Mouse (Mus musculus) midbrain, embryonic 12.5 days (tissue): ENCODE data around the gene Sec13. TPM values are rescaled to one million over a fixed set of nuclear protein-coding genes. Genes with fewer than 3 reads are reported as not detected.

Experiments
- ATAC-seq: fragments of 200-750 bp; cut with Nextera tagmentation; 2 replicates; pipeline ENCODE4 v1.8.0; 2017; ENCODE audit warnings: low read depth, moderate TSS enrichment, moderate library complexity; ENCODE audit not compliant: low FRiP score
- H3K27ac ChIP-seq: fragments of 300-500 bp; sonication (generic); replicated peaks from 2 replicates; pipeline ENCODE4 v1.5.1; 2016; ENCODE audit warnings: mild to moderate bottlenecking
- H3K27me3 ChIP-seq: fragments of 300-500 bp; sonication (generic); 2 replicates; pipeline ENCODE4 v1.6.1; 2016; ENCODE audit warnings: mild to moderate bottlenecking
- H3K36me3 ChIP-seq: fragments of 300-500 bp; sonication (generic); 2 replicates; pipeline ENCODE4 v1.6.1; 2016
- H3K4me1 ChIP-seq: fragments of 300-500 bp; sonication (generic); 2 replicates; pipeline ENCODE4 v1.6.1; 2016
- H3K4me2 ChIP-seq: fragments of 300-500 bp; sonication (generic); replicated peaks from 2 replicates; pipeline ENCODE4 v1.6.1; 2016; ENCODE audit warnings: mild to moderate bottlenecking, moderate library complexity
- H3K4me3 ChIP-seq: fragments of 300-500 bp; sonication (generic); 2 replicates; pipeline ENCODE4 v1.5.1; 2016; ENCODE audit warnings: mild to moderate bottlenecking
- H3K9ac ChIP-seq: fragments of 300-500 bp; sonication (generic); replicated peaks from 2 replicates; pipeline ENCODE4 v1.6.1; 2016; ENCODE audit warnings: mild to moderate bottlenecking, moderate library complexity
- H3K9me3 ChIP-seq: fragments of 300-500 bp; sonication (generic); 2 replicates; pipeline ENCODE4 v1.6.1; 2016; ENCODE audit warnings: mild to moderate bottlenecking
- WGBS: fragments of 180-500 bp; shearing (Covaris S2); methylation state at CpG from one replicate; pipeline ENCODE4 v1.1.7; 2016; 5-methylcytosine and 5-hydroxymethylcytosine counted together
- microRNA-seq: library from miRNA; unstranded; fragments of <30 nt; microRNA quantifications from one replicate; pipeline ENCODE4, GENCODE M21; 2017
- polyA plus RNA-seq: library from polyadenylated mRNA; unstranded; fragments of >200 nt; fragmentation: Nextera tagmentation; extraction: Ambion mirVana; gene quantifications from 2 replicates; pipeline ENCODE4 v1.2.1, GENCODE M21; 2016

The Sec13 gene
- polyA plus RNA-seq, 1 experiment from 2014 or later: 233 TPM

DNA sequence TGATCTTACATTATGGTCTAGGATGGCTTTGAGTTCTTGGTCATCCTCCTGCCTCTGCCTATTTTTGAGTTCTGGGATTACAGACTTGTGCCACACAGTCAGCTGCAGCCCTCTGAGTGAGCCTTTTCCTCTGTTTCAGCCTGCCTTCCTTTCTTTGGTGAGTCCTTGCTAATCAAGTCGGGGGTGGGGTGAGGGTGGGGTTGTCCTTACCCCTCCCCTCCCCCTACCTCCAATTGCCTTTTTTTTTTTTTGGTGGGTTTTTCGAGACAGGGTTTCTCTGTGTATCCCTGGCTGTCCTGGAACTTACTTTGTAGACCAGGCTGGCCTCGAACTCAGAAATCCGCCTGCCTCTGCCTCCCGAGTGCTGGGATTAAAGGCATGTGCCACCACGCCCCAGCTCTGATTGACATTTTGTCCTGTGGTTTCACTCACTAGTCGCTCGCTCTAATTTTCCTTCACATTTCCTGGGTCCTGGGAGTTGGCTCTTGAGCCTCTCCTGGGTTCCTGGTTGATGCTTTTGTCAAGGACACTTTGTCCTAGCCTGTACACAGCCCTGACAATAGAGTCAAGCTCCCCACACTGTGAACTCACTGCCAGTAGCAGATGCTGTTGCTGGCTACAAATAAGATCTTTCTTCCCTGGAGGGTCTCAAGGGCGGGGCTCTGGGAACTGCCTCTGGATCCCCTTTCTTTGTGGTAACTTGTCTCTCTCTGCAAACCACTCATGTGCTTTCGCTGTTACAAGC, 57.3 kb downstream of the Sec13 start:
- H3K4me3 ChIP-seq: no peak overlapping the region
- no peak overlapping the region for H3K9ac ChIP-seq
- no peak overlapping the region for H3K4me2 ChIP-seq
- no peaks in the 10 kb centered on the region for H3K4me1 ChIP-seq
- H3K27ac ChIP-seq: no peak overlapping the region
- H3K27me3 ChIP-seq: no peaks in the 10 kb centered on the region
- ATAC-seq: no peak
- no peaks in the 10 kb centered on the region for H3K36me3 ChIP-seq
- no peaks in the 10 kb centered on the region for H3K9me3 ChIP-seq
- WGBS: 92% methylated on average over 10 of the region's 10 CpGs

DNA sequence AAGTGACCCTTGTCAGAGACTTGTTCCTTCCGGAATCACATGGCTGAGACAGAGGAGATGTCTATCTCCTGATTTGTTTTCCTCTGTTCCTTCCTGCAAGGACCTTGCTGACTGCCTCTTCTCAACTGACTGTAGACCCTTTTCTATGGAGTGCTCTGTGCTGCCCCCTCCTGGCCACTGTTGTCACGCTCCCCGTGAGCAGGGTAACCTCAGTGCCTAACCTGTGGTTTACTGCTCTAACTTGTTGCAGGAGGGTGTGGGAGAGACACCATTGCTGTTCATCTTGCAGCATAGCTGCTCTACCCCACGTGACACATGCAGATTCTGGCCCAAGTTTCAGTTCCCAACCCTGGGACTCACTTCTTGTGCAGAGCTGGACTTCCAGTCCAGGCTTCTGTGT, 59.3 kb downstream of the Sec13 start:
- no peak for ATAC-seq
- Histone ChIP-seq H3K4me1 (no peaks in the 10 kb centered on the region), H3K27me3 (no peaks in the 10 kb centered on the region), H3K27ac (no peak overlapping the region), H3K9ac (no peak overlapping the region), H3K36me3 (no peaks in the 10 kb centered on the region), H3K4me3 (no peak overlapping the region), H3K9me3 (no peaks in the 10 kb centered on the region), H3K4me2 (no peak overlapping the region)
- WGBS: 20% methylated on average over 4 of the region's 4 CpGs

DNA sequence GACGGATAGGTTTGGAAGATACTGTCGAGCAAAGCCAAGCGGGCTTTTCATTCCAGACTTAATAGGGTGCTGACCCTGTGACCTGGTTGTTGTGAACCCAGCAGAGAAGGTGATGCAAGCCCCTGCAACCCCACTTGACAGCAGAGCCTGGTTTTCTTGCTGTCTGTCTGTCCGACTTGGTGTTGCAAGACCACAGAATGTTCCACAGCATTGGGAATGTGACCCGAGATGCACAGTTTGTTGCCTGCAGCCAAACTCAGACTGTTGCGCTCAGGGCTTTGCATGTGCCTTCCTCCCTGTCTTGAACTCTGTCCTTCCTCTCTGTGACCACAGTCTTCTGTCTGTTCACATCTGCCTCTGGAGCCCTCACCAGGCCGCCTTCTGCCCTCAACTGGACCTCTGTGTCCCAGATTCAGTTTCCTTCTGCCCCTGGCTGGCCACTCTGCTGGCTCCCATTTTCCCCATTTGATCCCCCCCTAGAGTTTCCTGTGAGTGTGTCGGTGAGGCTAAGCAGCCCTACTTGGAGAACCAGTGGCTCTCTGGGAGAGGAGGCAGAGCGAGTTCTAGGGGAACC, 60.5 kb downstream of the Sec13 start:
- no peak overlapping the region for H3K9ac ChIP-seq
- H3K9me3 ChIP-seq: no peaks in the 10 kb centered on the region
- no peaks in the 10 kb centered on the region for H3K4me1 ChIP-seq
- H3K27ac ChIP-seq: no peak overlapping the region
- no peaks in the 10 kb centered on the region for H3K36me3 ChIP-seq
- ATAC-seq: no peak
- WGBS: 85% methylated on average over 9 of the region's 9 CpGs
- no peaks in the 10 kb centered on the region for H3K27me3 ChIP-seq
- H3K4me2 ChIP-seq: no peak overlapping the region
- H3K4me3 ChIP-seq: no peak overlapping the region

DNA sequence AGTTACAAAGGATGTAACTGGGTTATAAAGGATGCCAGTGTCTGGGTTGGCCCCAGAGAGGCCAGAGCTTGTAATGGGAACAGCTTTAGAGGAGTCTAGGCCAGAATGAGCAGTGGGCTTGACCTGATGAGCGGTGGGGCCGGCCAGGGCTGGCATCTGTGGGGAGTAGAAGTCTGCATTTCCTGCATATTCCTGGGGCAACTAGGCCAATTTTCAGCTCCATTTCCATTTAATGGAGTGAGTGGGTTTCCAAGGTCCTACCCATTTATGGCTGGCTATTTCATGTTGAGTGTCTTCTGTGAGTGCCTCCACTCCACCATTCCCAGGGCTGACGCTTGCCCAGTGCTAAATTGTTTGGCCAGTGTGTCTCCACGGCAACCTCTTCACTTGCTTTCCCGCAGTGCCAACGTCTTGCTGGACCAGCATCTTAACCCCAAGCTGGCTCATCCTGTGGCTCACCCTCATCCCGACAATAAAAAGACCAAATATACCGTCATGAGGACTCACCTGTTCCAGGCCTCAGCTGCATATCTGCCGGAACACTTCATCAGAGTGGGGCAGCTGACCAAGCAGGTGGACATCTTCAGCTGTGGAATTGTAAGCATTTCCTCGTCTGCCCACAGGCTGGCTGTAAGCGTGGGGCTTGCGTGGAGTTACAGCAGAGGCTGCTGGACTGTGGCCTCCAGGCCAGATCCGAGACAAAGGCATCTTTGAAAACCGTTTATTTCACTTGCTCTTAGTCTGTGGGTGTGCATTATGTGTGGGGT, 62.1 kb downstream of the Sec13 start:
- 75% methylated on average over 14 of the region's 14 CpGs for WGBS
- H3K27ac ChIP-seq: no peak overlapping the region
- no peak for ATAC-seq
- H3K4me1 ChIP-seq: no peaks in the 10 kb centered on the region
- no peaks in the 10 kb centered on the region for H3K9me3 ChIP-seq
- no peak overlapping the region for H3K4me2 ChIP-seq
- no peak overlapping the region for H3K4me3 ChIP-seq
- no peak overlapping the region for H3K9ac ChIP-seq
- no peaks in the 10 kb centered on the region for H3K36me3 ChIP-seq
- no peaks in the 10 kb centered on the region for H3K27me3 ChIP-seq

Small RNA genes within 50 kb of the gene (microRNA-seq; reads per million reads assigned to microRNA genes)
- 1.4 reads per million for gene Mir7042

Other genes starting within 250 kb of the Sec13 start
- gene Prrt3, start 238.8 kb downstream of the Sec13 start, polyA plus RNA-seq: 2.5 and 2.8 TPM in 2 replicates
- 81.3 and 87.7 TPM in 2 replicates for gene Emc3, start 209.1 kb downstream of the Sec13 start, polyA plus RNA-seq
- 12.7 and 13.0 TPM in 2 replicates for gene Fancd2, start 209.1 kb downstream of the Sec13 start, polyA plus RNA-seq
- gene Fancd2os, start 140.0 kb downstream of the Sec13 start, polyA plus RNA-seq: 0.22 TPM in 1 of 2 replicates, not detected in the other
- gene Brk1, start 136.0 kb downstream of the Sec13 start, polyA plus RNA-seq: 184 and 196 TPM in 2 replicates
- 55.1 and 56.3 TPM in 2 replicates for gene Vhl, start 116.8 kb downstream of the Sec13 start, polyA plus RNA-seq
- 1.4 and 2.3 TPM in 2 replicates for gene Irak2, start 102.3 kb downstream of the Sec13 start, polyA plus RNA-seq
- gene Tatdn2, start 43.7 kb downstream of the Sec13 start, polyA plus RNA-seq: 0.64 and 0.93 TPM in 2 replicates
- gene Ghrl, start 20.9 kb downstream of the Sec13 start, polyA plus RNA-seq: 0.84 and 0.90 TPM in 2 replicates